Mouse (Mus musculus) forebrain, embryonic 12.5 days (tissue): ENCODE data around the gene Fcgr1. TPM values are rescaled to one million over a fixed set of nuclear protein-coding genes. Genes with fewer than 3 reads are reported as not detected.
A peak's percentile ranks its signal among the peaks of the same experiment; 100 is the strongest.

Experiments
- ATAC-seq: fragments of 200-750 bp; cut with Nextera tagmentation; 2 replicates; pipeline ENCODE4 v1.8.0; 2017; ENCODE audit warnings: moderate TSS enrichment; ENCODE audit not compliant: low FRiP score
- H3K27ac ChIP-seq: fragments of 300-500 bp; sonication (generic); 2 replicates; pipeline ENCODE4 v1.5.1; 2016; ENCODE audit warnings: mild to moderate bottlenecking
- H3K27me3 ChIP-seq: fragments of 300-500 bp; sonication (generic); 2 replicates; pipeline ENCODE4 v1.6.1; 2016; ENCODE audit warnings: mild to moderate bottlenecking
- H3K36me3 ChIP-seq: fragments of 300-500 bp; sonication (generic); replicated peaks from 2 replicates; pipeline ENCODE4 v1.6.1; 2016; ENCODE audit warnings: mild to moderate bottlenecking
- H3K4me1 ChIP-seq: fragments of 300-500 bp; sonication (generic); 2 replicates; pipeline ENCODE4 v1.6.1; 2016
- H3K4me2 ChIP-seq: fragments of 300-500 bp; sonication (generic); 2 replicates; pipeline ENCODE4 v1.6.1; 2016; ENCODE audit warnings: mild to moderate bottlenecking, moderate library complexity
- H3K4me3 ChIP-seq: fragments of 300-500 bp; sonication (generic); replicated peaks from 2 replicates; pipeline ENCODE4 v1.5.1; 2016; ENCODE audit warnings: mild to moderate bottlenecking
- H3K9ac ChIP-seq: fragments of 300-500 bp; sonication (generic); 2 replicates; pipeline ENCODE4 v1.6.1; 2016; ENCODE audit warnings: mild to moderate bottlenecking
- H3K9me3 ChIP-seq: fragments of 300-500 bp; sonication (generic); 2 replicates; pipeline ENCODE4 v1.6.1; 2016
- WGBS: fragments of 180-500 bp; shearing (Covaris S2); methylation state at CpG from one replicate; pipeline ENCODE4 v1.1.7; 2016; 5-methylcytosine and 5-hydroxymethylcytosine counted together
- polyA plus RNA-seq: library from polyadenylated mRNA; unstranded; fragments of >200 nt; fragmentation: Nextera tagmentation; extraction: Ambion mirVana; gene quantifications from 2 replicates; pipeline ENCODE4 v1.2.1, GENCODE M21; 2016

Gene Fcgr1
- polyA plus RNA-seq, 1 experiment from 2014 or later = 0.54 TPM

- WGBS = 92% methylated on average over 8 of the region's 8 CpGs
- no peaks in the 10 kb centered on the region for H3K36me3 ChIP-seq
- H3K9me3 ChIP-seq = no peaks in the 10 kb centered on the region
- H3K4me2 ChIP-seq = no peak overlapping the region
- H3K4me1 ChIP-seq = peaks cover 33% of the 10 kb centered on the region
- ATAC-seq = no peak
- H3K4me3 ChIP-seq = no peak overlapping the region
- H3K9ac ChIP-seq = no peak overlapping the region
- H3K27ac ChIP-seq = no peak overlapping the region
- no peaks in the 10 kb centered on the region for H3K27me3 ChIP-seq
These were observed 27.5 kb downstream of the Fcgr1 start for GRCm38 (mm10) chr3:96266132-96266710.

- ATAC-seq = no peak
- WGBS = 74% methylated on average over 7 of the region's 7 CpGs
- Histone ChIP-seq H3K9me3 (no peaks in the 10 kb centered on the region), H3K4me3 (peak overlapping the region; percentile 59), H3K27me3 (no peaks in the 10 kb centered on the region), H3K36me3 (no peaks in the 10 kb centered on the region), H3K4me1 (peaks cover 33% of the 10 kb centered on the region), H3K9ac (peak overlapping the region; percentile 85), H3K27ac (peak overlapping the region; percentile 99), H3K4me2 (peak overlapping the region; percentile 79)
These were observed 29.3 kb downstream of the Fcgr1 start for GRCm38 (mm10) chr3:96264404-96264949.

GRCm38 (mm10) chr3:96263558-96264403 is 30.0 kb downstream of the Fcgr1 start:
- ATAC-seq = peak; percentile 7
- Histone ChIP-seq H3K27me3 (no peaks in the 10 kb centered on the region), H3K9ac (peak overlapping the region; percentile 85), H3K27ac (peak overlapping the region; percentile 99), H3K4me1 (peaks cover 33% of the 10 kb centered on the region), H3K4me2 (peak overlapping the region; percentile 79), H3K36me3 (no peaks in the 10 kb centered on the region), H3K4me3 (peak overlapping the region; percentile 59), H3K9me3 (no peaks in the 10 kb centered on the region)
- 5% methylated on average over 27 of the region's 27 CpGs for WGBS

GRCm38 (mm10) chr3:96262979-96263550 is 30.7 kb downstream of the Fcgr1 start, which contains the start of gene Hist2h4:
Gene Hist2h4, minus strand, starts transcription at chr3:96263311.
- WGBS = under 1% methylated on average over 40 of the region's 40 CpGs
- peak; percentile 92 for ATAC-seq
- peak within 1 kb of the TSS; percentile 79 for H3K4me2 ChIP-seq
- H3K4me1 ChIP-seq = peaks cover 31% of the 10 kb centered on the region
- no peaks in the 10 kb centered on the region for H3K36me3 ChIP-seq
- H3K27me3 ChIP-seq = no peaks in the 10 kb centered on the region
- peak within 1 kb of the TSS; percentile 59 for H3K4me3 ChIP-seq
- H3K27ac ChIP-seq = peak within 1 kb of the TSS; percentile 99
- H3K9me3 ChIP-seq = no peaks in the 10 kb centered on the region
- peak within 1 kb of the TSS; percentile 85 for H3K9ac ChIP-seq

GRCm38 (mm10) chr3:96262216-96262875 is 31.4 kb downstream of the Fcgr1 start:
- no peaks in the 10 kb centered on the region for H3K36me3 ChIP-seq
- peak; percentile 82 for ATAC-seq
- H3K4me2 ChIP-seq = peak overlapping the region; percentile 79
- H3K9me3 ChIP-seq = no peaks in the 10 kb centered on the region
- WGBS = under 1% methylated on average over 19 of the region's 19 CpGs
- H3K9ac ChIP-seq = peak overlapping the region; percentile 85
- peaks cover 24% of the 10 kb centered on the region for H3K4me1 ChIP-seq
- no peaks in the 10 kb centered on the region for H3K27me3 ChIP-seq
- peak overlapping the region; percentile 59 for H3K4me3 ChIP-seq
- peak overlapping the region; percentile 99 for H3K27ac ChIP-seq

- Histone ChIP-seq H3K4me3 (peak overlapping the region; percentile 59; the same call in 1 of the 2 replicates), H3K4me2 (peak overlapping the region; percentile 79), H3K9ac (peak overlapping the region; percentile 85), H3K4me1 (peaks cover 24% of the 10 kb centered on the region), H3K27ac (peak overlapping the region; percentile 99), H3K9me3 (no peaks in the 10 kb centered on the region), H3K36me3 (no peaks in the 10 kb centered on the region), H3K27me3 (no peaks in the 10 kb centered on the region)
- 54% methylated on average over 3 of the region's 3 CpGs for WGBS
- no peak for ATAC-seq
These were observed 32.1 kb downstream of the Fcgr1 start for GRCm38 (mm10) chr3:96261623-96262022.

GRCm38 (mm10) chr3:96260220-96260619 is 33.5 kb downstream of the Fcgr1 start:
- Histone ChIP-seq H3K4me1 (peaks cover 24% of the 10 kb centered on the region), H3K27ac (no peak overlapping the region), H3K36me3 (no peaks in the 10 kb centered on the region), H3K9me3 (no peaks in the 10 kb centered on the region), H3K27me3 (no peaks in the 10 kb centered on the region), H3K4me2 (no peak overlapping the region), H3K9ac (no peak overlapping the region), H3K4me3 (no peak overlapping the region)
- ATAC-seq = no peak
- WGBS = 90% methylated on average over 5 of the region's 5 CpGs

GRCm38 (mm10) chr3:96257190-96257589 is 36.6 kb downstream of the Fcgr1 start:
- Histone ChIP-seq H3K9ac (no peak overlapping the region), H3K9me3 (no peaks in the 10 kb centered on the region), H3K4me1 (peaks cover 7% of the 10 kb centered on the region), H3K4me2 (no peak overlapping the region), H3K27me3 (no peaks in the 10 kb centered on the region), H3K4me3 (no peak overlapping the region), H3K36me3 (no peaks in the 10 kb centered on the region), H3K27ac (no peak overlapping the region)
- WGBS = 86% methylated on average over 3 of the region's 3 CpGs
- ATAC-seq = no peak

- H3K36me3 ChIP-seq = no peaks in the 10 kb centered on the region
- ATAC-seq = no peak
- no peak overlapping the region for H3K27ac ChIP-seq
- no peak overlapping the region for H3K9ac ChIP-seq
- H3K4me1 ChIP-seq = no peaks in the 10 kb centered on the region
- no peaks in the 10 kb centered on the region for H3K27me3 ChIP-seq
- no peak overlapping the region for H3K4me3 ChIP-seq
- 88% methylated on average over 5 of the region's 5 CpGs for WGBS
- H3K4me2 ChIP-seq = no peak overlapping the region
- no peaks in the 10 kb centered on the region for H3K9me3 ChIP-seq
These were observed 37.7 kb downstream of the Fcgr1 start for GRCm38 (mm10) chr3:96255926-96256593.

- Histone ChIP-seq H3K27me3 (no peaks in the 10 kb centered on the region), H3K4me1 (no peaks in the 10 kb centered on the region), H3K9me3 (no peaks in the 10 kb centered on the region), H3K27ac (no peak overlapping the region), H3K4me2 (no peak overlapping the region), H3K36me3 (no peaks in the 10 kb centered on the region), H3K4me3 (no peak overlapping the region), H3K9ac (no peak overlapping the region)
- ATAC-seq = no peak
- WGBS = 46% methylated on average over 10 of the region's 10 CpGs
These were observed 39.0 kb downstream of the Fcgr1 start for GRCm38 (mm10) chr3:96254683-96255355.

GRCm38 (mm10) chr3:96251787-96252186 is 42.0 kb downstream of the Fcgr1 start:
- WGBS = 92% methylated on average over 3 of the region's 3 CpGs
- no peak for ATAC-seq

More at GRCm38 (mm10) chr3:96251787-96252186, 42.0 kb downstream of the Fcgr1 start:
- no peak overlapping the region for H3K4me2 ChIP-seq
- H3K27me3 ChIP-seq = no peaks in the 10 kb centered on the region
- H3K27ac ChIP-seq = no peak overlapping the region
- H3K36me3 ChIP-seq = no peaks in the 10 kb centered on the region
- no peak overlapping the region for H3K4me3 ChIP-seq
- no peaks in the 10 kb centered on the region for H3K9me3 ChIP-seq
- H3K4me1 ChIP-seq = peaks cover 17% of the 10 kb centered on the region
- no peak overlapping the region for H3K9ac ChIP-seq
